Mouse (Mus musculus) ES-E14 (cell line): ENCODE measurements around the gene Clrn1.

Source experiments
- CHD2 ChIP-seq: IDR thresholded peaks from 2 replicates; pipeline ENCODE4 v1.6.1; 2014; ENCODE audit warnings: mild to moderate bottlenecking, low read depth, low read length, inconsistent platforms
- HCFC1 ChIP-seq: IDR thresholded peaks from 2 replicates; pipeline ENCODE4 v1.6.1; 2012; ENCODE audit warnings: low read length, inconsistent platforms, borderline replicate concordance; ENCODE audit not compliant: insufficient read depth
- MAFK ChIP-seq: IDR thresholded peaks from 2 replicates; pipeline ENCODE4 v1.6.1; 2014; ENCODE audit warnings: mild to moderate bottlenecking, low read depth, low read length, inconsistent platforms; ENCODE audit not compliant: insufficient read depth

DNA sequence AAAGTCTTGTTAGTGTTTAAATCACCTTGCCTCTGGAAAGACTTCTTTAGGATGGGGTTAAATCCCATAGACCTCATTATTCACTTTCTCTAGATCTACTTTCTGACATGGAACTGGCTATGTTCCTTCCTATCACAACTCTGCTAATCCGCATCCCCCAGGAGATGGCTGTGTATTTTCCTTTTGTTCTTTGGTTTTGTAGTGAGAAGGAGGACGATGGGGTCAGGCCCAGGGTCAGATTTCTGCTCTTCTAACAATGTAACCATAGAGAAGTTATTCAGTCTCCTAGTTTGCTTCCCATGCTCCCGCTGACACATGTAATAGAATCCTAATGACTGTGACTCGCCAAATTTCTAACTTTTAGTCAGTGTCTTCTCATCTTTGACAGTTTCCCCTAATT, 58.9 kb downstream of the Clrn1 start:
- TF ChIP-seq CHD2 = no peak
- TF ChIP-seq MAFK = no peak
- TF ChIP-seq HCFC1 = no peak
